Comparison of ENCODE assay signal across 8 mouse cellular contexts in the genomic region with DNA sequence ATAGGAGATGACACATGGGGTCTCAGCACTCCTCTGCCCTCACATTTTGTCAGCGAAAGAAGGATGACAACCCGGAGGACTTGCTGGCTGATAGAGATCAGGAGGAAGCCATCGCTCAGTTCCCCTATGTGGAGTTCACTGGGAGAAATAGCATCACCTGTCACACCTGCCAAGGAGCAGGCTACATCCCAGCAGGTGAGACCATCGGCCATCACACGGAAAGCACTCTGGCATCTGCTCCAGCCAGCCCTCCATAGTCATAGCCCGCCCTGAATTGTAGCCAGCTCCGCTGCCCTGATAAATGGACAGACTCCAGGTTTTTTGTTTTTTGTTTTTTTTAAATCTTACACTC. TPM values are rescaled to one million over a fixed set of nuclear protein-coding genes. Genes with fewer than 3 reads are reported as not detected.
DNase-seq lines count a peak whose midpoint lies in the region; ATAC-seq and TF ChIP-seq lines count a peak whose summit lies in the region.

No protein-coding gene starts in this region.

- no peaks in the 10 kb centered on the region for H3K9me3 ChIP-seq in hindbrain, embryonic 14.5 days (ENCODE audit: control insufficient read depth, low read length)
- no peaks in the 10 kb centered on the region for H3K9me3 ChIP-seq in midbrain, postnatal 0 days (ENCODE audit: low read length)

- H3K36me3 ChIP-seq in hindbrain, embryonic 14.5 days (replicated peaks; ENCODE audit: control insufficient read depth, insufficient read depth), result no peaks in the 10 kb centered on the region; the same call in 1 of the 2 replicates
- peaks cover 4% of the 10 kb centered on the region; the same call in 1 of the 2 replicates for H3K36me3 ChIP-seq in midbrain, postnatal 0 days (ENCODE audit: insufficient read depth, low read length)

- 13% methylated on average over 7 of the region's 7 CpGs for WGBS in hindbrain, embryonic 14.5 days
- 10% methylated on average over 7 of the region's 7 CpGs for WGBS in midbrain, postnatal 0 days

- DNase-seq in layer of hippocampus, adult 2 months (ENCODE audit: low spot score in 2 of 2), result no peak
- DNase-seq in layer of hippocampus, adult 9-11 months, result no peak
- peak; percentile 56 for DNase-seq in cerebellum, adult 9-10 months
- no peak for DNase-seq in hindbrain, embryonic 14.5 days (ENCODE audit: low spot score)
- peak; percentile 38 for DNase-seq in midbrain, postnatal 0 days (ENCODE audit: low spot score)
- no peak for DNase-seq in spleen, adult 12 weeks (ENCODE audit: low spot score)

- H3K4me1 ChIP-seq in hindbrain, embryonic 14.5 days (replicated peaks; ENCODE audit: control insufficient read depth, insufficient read depth, low read length), result peaks cover 9% of the 10 kb centered on the region
- H3K4me1 ChIP-seq in midbrain, postnatal 0 days (ENCODE audit: insufficient read depth, low read length), result no peaks in the 10 kb centered on the region

- peak overlapping the region; percentile 72 for H3K4me2 ChIP-seq in hindbrain, embryonic 14.5 days (replicated peaks)
- peak overlapping the region; percentile 85 for H3K4me2 ChIP-seq in midbrain, postnatal 0 days (ENCODE audit: low read depth, low read length, poor library complexity, severe bottlenecking)

- H3K9ac ChIP-seq in hindbrain, embryonic 14.5 days, result peak overlapping the region; percentile 72
- H3K9ac ChIP-seq in midbrain, postnatal 0 days (replicated peaks; ENCODE audit: low read length, poor library complexity, severe bottlenecking), result peak overlapping the region; percentile 70

- no peaks in the 10 kb centered on the region for H3K27me3 ChIP-seq in hindbrain, embryonic 14.5 days (ENCODE audit: control insufficient read depth, insufficient read depth, low read length)
- no peaks in the 10 kb centered on the region for H3K27me3 ChIP-seq in midbrain, postnatal 0 days (ENCODE audit: insufficient read depth, low read length)

- TF ChIP-seq CTCF in layer of hippocampus, adult 2 months (conservative IDR thresholded peaks at IDR 0.05), result no peak
- no peak for TF ChIP-seq CTCF in midbrain, postnatal 0 days (IDR thresholded peaks at IDR 0.05)

- peak; percentile 35; the same call in 1 of the 2 replicates for ATAC-seq in hindbrain, embryonic 14.5 days (ENCODE audit: low FRiP score)
- 0 out of 2 replicates have a peak, but pooled peaks have one; percentile 26 for ATAC-seq in midbrain, postnatal 0 days (ENCODE audit: low FRiP score)
- no peak for ATAC-seq in erythroid progenitor cell, adult 5-6 weeks (replicated peaks; ENCODE audit: low FRiP score, poor library complexity, severe bottlenecking)
- no peak for ATAC-seq in megakaryocyte progenitor cell, adult 5-6 weeks (replicated peaks; ENCODE audit: poor library complexity)

- peak overlapping the region; percentile 88 for H3K4me3 ChIP-seq in layer of hippocampus, adult 2 months
- H3K4me3 ChIP-seq in hindbrain, embryonic 14.5 days (replicated peaks; ENCODE audit: low read length), result peak overlapping the region; percentile 59
- peak overlapping the region; percentile 67 for H3K4me3 ChIP-seq in midbrain, postnatal 0 days (ENCODE audit: low read depth, low read length)

- peak overlapping the region; percentile 96 for H3K27ac ChIP-seq in layer of hippocampus, adult 2 months
- peak overlapping the region; percentile 83 for H3K27ac ChIP-seq in hindbrain, embryonic 14.5 days
- peak overlapping the region; percentile 81 for H3K27ac ChIP-seq in midbrain, postnatal 0 days (ENCODE audit: low read depth, low read length)

RNA-seq across cellular contexts. Expression of a gene that starts 0.8 kb away (rescaled TPM):
- total RNA-seq in layer of hippocampus, adult 2 months (2021), result 10 to 100 TPM; 32.8 to 34.1 TPM
- 54.9 and 58.0 TPM in 2 replicates for polyA plus RNA-seq in hindbrain, embryonic 14.5 days (2014; fragmentation: Nextera tagmentation; extraction: Ambion mirVana)
- 40.3 and 57.7 TPM in 2 replicates for total RNA-seq in midbrain, postnatal 0 days (2014; rRNA removed)
- 43.8 and 49.2 TPM in 2 replicates for polyA plus RNA-seq in midbrain, postnatal 0 days (2015; fragmentation: Nextera tagmentation; extraction: Ambion mirVana)
- total RNA-seq in erythroid progenitor cell, adult 5-6 weeks (2015; ENCODE audit: low replicate concordance), result 2.1 and 2.5 TPM in 2 replicates
- 3.9 and 4.9 TPM in 2 replicates for total RNA-seq in erythroid progenitor cell, adult 5-6 weeks (2017; ENCODE audit: low replicate concordance)
- 41.7 and 48.4 TPM in 2 replicates for total RNA-seq in megakaryocyte progenitor cell, adult 5-6 weeks (2015)
- total RNA-seq in megakaryocyte progenitor cell, adult 5-6 weeks (2017), result 26.2 and 30.1 TPM in 2 replicates

RNA-seq across cellular contexts. Expression of a gene that starts 39.7 kb away (rescaled TPM):
- 1 to 10 TPM in 1 of 2 experiments, under 1 TPM in 1; 0.61 to 1.2 TPM for total RNA-seq in layer of hippocampus, adult 2 months (2021)
- polyA plus RNA-seq in hindbrain, embryonic 14.5 days (2014; fragmentation: Nextera tagmentation; extraction: Ambion mirVana), result 24.0 and 30.8 TPM in 2 replicates
- total RNA-seq in midbrain, postnatal 0 days (2014; rRNA removed), result 13.8 and 17.8 TPM in 2 replicates
- polyA plus RNA-seq in midbrain, postnatal 0 days (2015; fragmentation: Nextera tagmentation; extraction: Ambion mirVana), result 4.9 and 6.2 TPM in 2 replicates
- not detected in 2 replicates for total RNA-seq in erythroid progenitor cell, adult 5-6 weeks (2015; ENCODE audit: low replicate concordance)
- not detected in 2 replicates for total RNA-seq in erythroid progenitor cell, adult 5-6 weeks (2017; ENCODE audit: low replicate concordance)
- 0.05 TPM in 1 of 2 replicates, not detected in the other for total RNA-seq in megakaryocyte progenitor cell, adult 5-6 weeks (2015)
- total RNA-seq in megakaryocyte progenitor cell, adult 5-6 weeks (2017), result not detected in 2 replicates

RNA-seq across cellular contexts. Expression of a gene that starts 54.4 kb away (rescaled TPM):
- total RNA-seq in layer of hippocampus, adult 2 months (2021), result under 1 TPM in 1 of 2 experiments, not detected in 1; 0.10 TPM
- polyA plus RNA-seq in hindbrain, embryonic 14.5 days (2014; fragmentation: Nextera tagmentation; extraction: Ambion mirVana), result 0.08 and 0.27 TPM in 2 replicates
- total RNA-seq in midbrain, postnatal 0 days (2014; rRNA removed), result 0.09 and 0.27 TPM in 2 replicates
- 0.12 and 0.22 TPM in 2 replicates for polyA plus RNA-seq in midbrain, postnatal 0 days (2015; fragmentation: Nextera tagmentation; extraction: Ambion mirVana)
- total RNA-seq in erythroid progenitor cell, adult 5-6 weeks (2015; ENCODE audit: low replicate concordance), result 0.84 TPM in 1 of 2 replicates, not detected in the other
- total RNA-seq in erythroid progenitor cell, adult 5-6 weeks (2017; ENCODE audit: low replicate concordance), result not detected in 2 replicates
- 5.3 and 7.9 TPM in 2 replicates for total RNA-seq in megakaryocyte progenitor cell, adult 5-6 weeks (2015)
- total RNA-seq in megakaryocyte progenitor cell, adult 5-6 weeks (2017), result 1.7 and 1.9 TPM in 2 replicates

Comparison
In these comparisons a context has a peak if more than half of its experiments do, and no peak if none do; other contexts are left out.
1. DNase-seq: peak in cerebellum, adult 9-10 months (single experiment) and midbrain, postnatal 0 days (single experiment); none in layer of hippocampus, adult 2 months (0 of 2), layer of hippocampus, adult 9-11 months (single experiment), hindbrain, embryonic 14.5 days (single experiment) and spleen, adult 12 weeks (single experiment).
2. ATAC-seq: peak in hindbrain, embryonic 14.5 days (single experiment) and midbrain, postnatal 0 days (single experiment); none in erythroid progenitor cell, adult 5-6 weeks (single experiment) and megakaryocyte progenitor cell, adult 5-6 weeks (single experiment).
3. Peak in every context shown above with its lines, with median percentiles within 50 percentile points of each other: H3K27ac ChIP-seq and H3K4me3 ChIP-seq.